Mouse (Mus musculus) left cerebral cortex, postnatal 4 days (tissue): ENCODE measurements around the gene Cacna1i. TPM values are rescaled to one million over a fixed set of nuclear protein-coding genes. Genes with fewer than 3 reads are reported as not detected.

Experiments used
- DNase-seq: peaks from one replicate; pipeline ENCODE4 v3.0.0-alpha.2; 2022
- intact Hi-C: fragments of 180-260 bp; cut with DNase I; formaldehyde crosslinking; loops from one replicate; pipeline ENCODE4 v1.15.1; 2025
- total RNA-seq, 2 experiments: library from RNA; stranded (reverse); gene quantifications; 2 replicates each; pipeline ENCODE4 v1.2.3; 2021

Gene Cacna1i
- total RNA-seq, 2 experiments from 2014 or later, result 43.3 to 44.4 TPM

- intact Hi-C loops, result no loop called here
- DNase-seq, result no peak
These were observed 39.9 kb downstream of the Cacna1i start for GRCm38 (mm10) chr15:80326947-80327346.

GRCm38 (mm10) chr15:80327743-80328540 lies 40.9 kb downstream of the Cacna1i start:
- DNase-seq, result peak; percentile 83

GRCm38 (mm10) chr15:80330276-80330675 lies 43.2 kb downstream of the Cacna1i start:
- DNase-seq, result peak; percentile 44
- intact Hi-C loops, result no loop called here

More at GRCm38 (mm10) chr15:80327743-80328540, 40.9 kb downstream of the Cacna1i start:
- intact Hi-C loops, result no loop called here

GRCm38 (mm10) chr15:80334766-80335165 lies 47.7 kb downstream of the Cacna1i start:
- intact Hi-C loops, result no loop called here
- DNase-seq, result no peak

- intact Hi-C loops, result no loop called here
- no peak for DNase-seq
These were observed 48.2 kb downstream of the Cacna1i start for GRCm38 (mm10) chr15:80335196-80335595.

GRCm38 (mm10) chr15:80340348-80340747 lies 53.3 kb downstream of the Cacna1i start:
- intact Hi-C loops, result no loop called here
- peak; percentile 67 for DNase-seq

- no peak for DNase-seq
- intact Hi-C loops, result no loop called here
These were observed 55.4 kb downstream of the Cacna1i start for GRCm38 (mm10) chr15:80342394-80342793.

- intact Hi-C loops, result no loop called here
- peak; percentile 95 for DNase-seq
These were observed 56.0 kb downstream of the Cacna1i start for GRCm38 (mm10) chr15:80343031-80343430.

GRCm38 (mm10) chr15:80343731-80344130 lies 56.7 kb downstream of the Cacna1i start:
- no peak for DNase-seq
- intact Hi-C loops, result no loop called here

- DNase-seq, result no peak
- intact Hi-C loops, result no loop called here
These were observed 59.5 kb downstream of the Cacna1i start for GRCm38 (mm10) chr15:80346510-80346909.

GRCm38 (mm10) chr15:80350431-80350830 lies 63.4 kb downstream of the Cacna1i start:
- DNase-seq, result no peak
- intact Hi-C loops, result no loop called here

- DNase-seq, result peak; percentile 84
- intact Hi-C loops, result no loop called here
These were observed 71.8 kb downstream of the Cacna1i start for GRCm38 (mm10) chr15:80358798-80359197.

GRCm38 (mm10) chr15:80361780-80362508 lies 74.9 kb downstream of the Cacna1i start:
- no peak for DNase-seq
- intact Hi-C loops, result no loop called here

- DNase-seq, result peak; percentile 63
These were observed 75.6 kb downstream of the Cacna1i start for GRCm38 (mm10) chr15:80362509-80363172.

GRCm38 (mm10) chr15:80363821-80364715 lies 77.0 kb downstream of the Cacna1i start:
- no peak for DNase-seq
- intact Hi-C loops, result no loop called here

More at GRCm38 (mm10) chr15:80362509-80363172, 75.6 kb downstream of the Cacna1i start:
- intact Hi-C loops, result no loop called here

- intact Hi-C loops, result no loop called here
- peak; percentile 41 for DNase-seq
These were observed 79.9 kb downstream of the Cacna1i start for GRCm38 (mm10) chr15:80366899-80367298.

GRCm38 (mm10) chr15:80373219-80373964 lies 86.4 kb downstream of the Cacna1i start:
- DNase-seq, result peak; percentile 49
- intact Hi-C loops, result no loop called here

GRCm38 (mm10) chr15:80374854-80375253 lies 87.8 kb downstream of the Cacna1i start:
- DNase-seq, result no peak
- intact Hi-C loops, result no loop called here

GRCm38 (mm10) chr15:80387185-80387584 lies 100.1 kb downstream of the Cacna1i start:
- intact Hi-C loops, result no loop called here
- no peak for DNase-seq

GRCm38 (mm10) chr15:80391791-80392190 lies 104.8 kb downstream of the Cacna1i start:
- intact Hi-C loops, result no loop called here
- DNase-seq, result no peak
